Mouse (Mus musculus) myocyte (in vitro differentiated cells): ENCODE results near the gene Susd3. TPM values are rescaled to one million over a fixed set of nuclear protein-coding genes. Genes with fewer than 3 reads are reported as not detected.

ENCODE experiments used
- H3K27me3 ChIP-seq: one replicate; pipeline ENCODE4 v1.6.1; 2011; ENCODE audit not compliant: control insufficient read depth, insufficient read depth, insufficient read length
- H3K36me3 ChIP-seq: one replicate; pipeline ENCODE4 v1.6.1; 2011; ENCODE audit not compliant: control insufficient read depth, insufficient read depth
- H3K4me2 ChIP-seq: one replicate; pipeline ENCODE4 v1.6.1; 2011; ENCODE audit warnings: low read depth, control low read depth
- H3K4me3 ChIP-seq: one replicate; pipeline ENCODE4 v1.5.1; 2011; ENCODE audit warnings: mild to moderate bottlenecking, control low read depth, moderate library complexity
- H3K79me2 ChIP-seq: one replicate; pipeline ENCODE4 v1.6.1; 2011; ENCODE audit not compliant: control insufficient read depth, insufficient read depth
- H3ac ChIP-seq: one replicate; pipeline ENCODE4 v1.6.1; 2011; ENCODE audit not compliant: control insufficient read depth, insufficient read length
- CEBPB ChIP-seq: IDR thresholded peaks from 2 replicates; pipeline ENCODE4 v1.6.1; 2011; ENCODE audit warnings: mild to moderate bottlenecking, moderate library complexity; ENCODE audit not compliant: poor library complexity, insufficient read depth, severe bottlenecking
- E2F4 ChIP-seq: IDR thresholded peaks from one replicate; pipeline ENCODE4 v1.6.1; 2011; ENCODE audit warnings: mild to moderate bottlenecking, control low read depth, moderate library complexity; ENCODE audit not compliant: insufficient read depth
- MAX ChIP-seq: IDR thresholded peaks from one replicate; pipeline ENCODE4 v1.6.1; 2011; ENCODE audit warnings: low read depth, mild to moderate bottlenecking, control low read depth
- MYOD1 ChIP-seq, 3 experiments: IDR thresholded peaks; one replicate each; pipeline ENCODE4 v1.6.1; 2011; ENCODE audit warnings: control low read depth in 2 of 3, low read depth in 2 of 3, mild to moderate bottlenecking in 2 of 3, moderate library complexity in 1 of 3; ENCODE audit not compliant: insufficient read length in 2 of 3, control insufficient read depth in 1 of 3
- MYOG ChIP-seq, 3 experiments: IDR thresholded peaks; one replicate each; pipeline ENCODE4 v1.6.1; 2011; ENCODE audit warnings: control low read depth in 2 of 3, low read depth in 2 of 3, mild to moderate bottlenecking in 2 of 3; ENCODE audit not compliant: insufficient read length in 2 of 3, control insufficient read depth in 1 of 3, insufficient read depth in 1 of 3
- POLR2A ChIP-seq: IDR thresholded peaks from one replicate; pipeline ENCODE4 v1.6.1; 2011; ENCODE audit warnings: low read depth, mild to moderate bottlenecking, control low read depth, moderate library complexity; ENCODE audit not compliant: insufficient read length
- POLR2AphosphoS2 ChIP-seq: IDR thresholded peaks from one replicate; pipeline ENCODE4 v1.6.1; 2011; ENCODE audit warnings: low read depth, control low read depth; ENCODE audit not compliant: insufficient read length
- REST ChIP-seq: IDR thresholded peaks from one replicate; pipeline ENCODE4 v1.6.1; 2011; ENCODE audit warnings: mild to moderate bottlenecking, control low read depth, moderate library complexity; ENCODE audit not compliant: insufficient read depth, insufficient read length
- SRF ChIP-seq: IDR thresholded peaks from one replicate; pipeline ENCODE4 v1.6.1; 2011; ENCODE audit warnings: low read depth; ENCODE audit not compliant: control insufficient read depth, insufficient read length
- TCF12 ChIP-seq: IDR thresholded peaks from one replicate; pipeline ENCODE4 v1.6.1; 2011; ENCODE audit warnings: mild to moderate bottlenecking, control low read depth; ENCODE audit not compliant: poor library complexity, insufficient read depth, severe bottlenecking
- TCF3 ChIP-seq: IDR thresholded peaks from one replicate; pipeline ENCODE4 v1.6.1; 2011; ENCODE audit warnings: low read depth, control low read depth; ENCODE audit not compliant: insufficient read length
- USF1 ChIP-seq: IDR thresholded peaks from one replicate; pipeline ENCODE4 v1.6.1; 2011; ENCODE audit warnings: low read depth, mild to moderate bottlenecking, control low read depth, moderate library complexity
- polyA plus RNA-seq: library from polyadenylated mRNA; unstranded; fragments of >200 nt; fragmentation: generic; extraction: Trizol; gene quantifications from one replicate; pipeline ENCODE4 v1.2.1, GENCODE M21; 2012; ENCODE audit warnings: missing spikeins

Gene Susd3
- polyA plus RNA-seq, 1 experiment, result 2.2 TPM

DNA sequence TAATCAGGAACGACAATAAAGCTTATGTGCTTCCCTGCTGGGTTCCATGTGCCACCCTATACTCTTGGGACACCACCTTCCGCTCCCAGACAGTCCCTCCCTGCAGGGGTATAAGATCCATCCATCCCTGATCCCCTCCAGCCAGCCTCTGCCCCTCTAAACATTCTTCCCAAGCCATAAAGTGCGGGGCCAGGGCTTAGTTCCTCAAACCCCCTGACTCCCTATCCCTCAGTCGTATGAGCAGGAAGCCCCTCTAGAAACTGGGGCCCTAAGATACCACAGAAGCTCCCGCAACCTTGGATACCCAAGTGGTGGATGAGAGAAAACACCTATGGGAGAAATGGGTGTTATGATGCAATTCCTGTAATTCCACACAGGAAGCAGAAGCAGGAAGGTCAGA is 52.3 kb downstream of the Susd3 start:
- Histone ChIP-seq H3ac (no peak overlapping the region), H3K4me2 (no peak overlapping the region), H3K27me3 (no peaks in the 10 kb centered on the region), H3K79me2 (no peaks in the 10 kb centered on the region), H3K4me3 (no peak overlapping the region), H3K36me3 (peaks cover 6% of the 10 kb centered on the region)
- TF ChIP-seq MAX, result no peak
- TF ChIP-seq POLR2A, result no peak
- no peak for TF ChIP-seq REST
- no peak for TF ChIP-seq SRF
- TF ChIP-seq MYOD1 (IDR thresholded peaks at IDR 0.05; ENCODE audit: control insufficient read depth in 1 of 3, insufficient read length in 2 of 3, low read depth in 2 of 3), result no peak
- TF ChIP-seq E2F4, result no peak
- no peak for TF ChIP-seq TCF12
- no peak for TF ChIP-seq TCF3
- TF ChIP-seq CEBPB, result no peak
- TF ChIP-seq POLR2AphosphoS2, result no peak
- no peak for TF ChIP-seq MYOG (IDR thresholded peaks at IDR 0.05; ENCODE audit: control insufficient read depth in 1 of 3, insufficient read depth in 1 of 3, insufficient read length in 2 of 3, low read depth in 2 of 3)
- TF ChIP-seq USF1, result no peak

GRCm38 (mm10) chr13:49195651-49196050 is 52.9 kb downstream of the Susd3 start:
- H3K79me2 ChIP-seq, result no peaks in the 10 kb centered on the region
- no peak overlapping the region for H3K4me2 ChIP-seq
- TF ChIP-seq E2F4 (no peak), USF1 (no peak), MYOG (IDR thresholded peaks at IDR 0.05; ENCODE audit: control insufficient read depth in 1 of 3, insufficient read depth in 1 of 3, insufficient read length in 2 of 3, low read depth in 2 of 3) (no peak), MYOD1 (IDR thresholded peaks at IDR 0.05; ENCODE audit: control insufficient read depth in 1 of 3, insufficient read length in 2 of 3, low read depth in 2 of 3) (no peak)
- no peak overlapping the region for H3ac ChIP-seq
- H3K36me3 ChIP-seq, result peaks cover 6% of the 10 kb centered on the region
- H3K4me3 ChIP-seq, result no peak overlapping the region
- no peaks in the 10 kb centered on the region for H3K27me3 ChIP-seq

- Histone ChIP-seq H3K36me3 (peaks cover 6% of the 10 kb centered on the region), H3K4me2 (no peak overlapping the region), H3K27me3 (no peaks in the 10 kb centered on the region), H3ac (no peak overlapping the region), H3K4me3 (no peak overlapping the region), H3K79me2 (no peaks in the 10 kb centered on the region)
- TF ChIP-seq POLR2AphosphoS2, result no peak
- no peak for TF ChIP-seq TCF3
- TF ChIP-seq MYOG (IDR thresholded peaks at IDR 0.05; ENCODE audit: control insufficient read depth in 1 of 3, insufficient read depth in 1 of 3, insufficient read length in 2 of 3, low read depth in 2 of 3), result no peak
- no peak for TF ChIP-seq USF1
- TF ChIP-seq SRF, result no peak
- TF ChIP-seq TCF12, result no peak
- no peak for TF ChIP-seq MAX
- no peak for TF ChIP-seq E2F4
- TF ChIP-seq CEBPB, result no peak
- no peak for TF ChIP-seq POLR2A
- TF ChIP-seq REST, result no peak
- TF ChIP-seq MYOD1 (IDR thresholded peaks at IDR 0.05; ENCODE audit: control insufficient read depth in 1 of 3, insufficient read length in 2 of 3, low read depth in 2 of 3), result no peak
Measured at GRCm38 (mm10) chr13:49194811-49195210, 53.7 kb downstream of the Susd3 start.

- no peaks in the 10 kb centered on the region for H3K27me3 ChIP-seq
- H3K4me2 ChIP-seq, result no peak overlapping the region
- no peak overlapping the region for H3K4me3 ChIP-seq
- no peaks in the 10 kb centered on the region for H3K79me2 ChIP-seq
- H3ac ChIP-seq, result no peak overlapping the region
- H3K36me3 ChIP-seq, result peaks cover 6% of the 10 kb centered on the region
- TF ChIP-seq E2F4, result no peak
- no peak for TF ChIP-seq MYOD1 (IDR thresholded peaks at IDR 0.05; ENCODE audit: control insufficient read depth in 1 of 3, insufficient read length in 2 of 3, low read depth in 2 of 3)
- no peak for TF ChIP-seq TCF3
- no peak for TF ChIP-seq MAX
- TF ChIP-seq REST, result no peak
- TF ChIP-seq MYOG (IDR thresholded peaks at IDR 0.05; ENCODE audit: control insufficient read depth in 1 of 3, insufficient read depth in 1 of 3, insufficient read length in 2 of 3, low read depth in 2 of 3), result no peak
Measured at GRCm38 (mm10) chr13:49193650-49194049, 54.9 kb downstream of the Susd3 start.

DNA sequence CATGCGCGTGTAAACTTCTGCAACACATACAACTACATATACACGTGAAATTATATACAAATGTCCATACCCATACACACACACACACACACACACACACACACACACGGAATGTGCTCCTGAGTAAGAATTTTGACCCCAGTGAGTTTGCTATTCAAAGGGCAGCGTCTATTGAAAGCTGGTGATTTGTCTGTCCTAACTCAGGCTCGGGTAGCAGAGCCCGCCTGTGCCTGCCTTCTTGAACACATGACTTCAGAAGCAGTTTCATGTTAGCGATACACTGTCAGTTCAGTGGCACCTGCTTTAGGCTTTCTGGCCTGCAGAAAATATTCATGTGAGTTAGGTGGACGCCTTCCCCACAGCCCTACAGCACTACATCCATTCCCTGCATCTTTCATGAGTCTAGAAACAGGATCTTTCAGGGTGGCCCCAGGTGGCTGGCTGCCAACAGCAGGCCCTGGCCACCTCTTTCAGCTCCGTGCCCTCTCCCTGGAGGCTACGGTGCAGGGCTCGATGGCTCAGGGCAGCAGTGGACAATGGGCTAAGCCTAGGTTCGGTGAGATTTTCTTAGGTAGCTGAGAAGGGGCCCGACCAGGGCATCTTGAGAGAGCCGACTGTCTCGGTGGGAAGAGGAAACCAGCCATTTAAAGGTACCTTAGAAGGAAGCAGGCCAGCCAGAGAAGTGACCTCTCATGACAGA is 56.2 kb downstream of the Susd3 start:
- no peaks in the 10 kb centered on the region for H3K27me3 ChIP-seq
- no peak for TF ChIP-seq MYOG (IDR thresholded peaks at IDR 0.05; ENCODE audit: control insufficient read depth in 1 of 3, insufficient read depth in 1 of 3, insufficient read length in 2 of 3, low read depth in 2 of 3)
- TF ChIP-seq USF1, result no peak
- TF ChIP-seq E2F4, result no peak
- no peak for TF ChIP-seq TCF3
- TF ChIP-seq MAX, result no peak
- no peak for TF ChIP-seq TCF12
- H3K36me3 ChIP-seq, result peaks cover 6% of the 10 kb centered on the region
- no peak overlapping the region for H3ac ChIP-seq
- no peak overlapping the region for H3K4me3 ChIP-seq
- no peaks in the 10 kb centered on the region for H3K79me2 ChIP-seq
- H3K4me2 ChIP-seq, result no peak overlapping the region
